Comparison of ENCODE assay signal across 14 mouse cellular contexts in genomic region chr7:143325051-143325450, GRCm38 (mm10).
A peak's percentile ranks its signal among the peaks of the same experiment; 100 is the strongest.
DNase-seq lines count a peak whose midpoint lies in the region; ATAC-seq and TF ChIP-seq lines count a peak whose summit lies in the region.
"Had no signal": no experiment of that assay in that cellular context is flagged by ENCODE, and none has a peak within 500 bp of the region (broad histone marks: within the 10 kb centered on the region; RNA-seq: fewer than 3 reads in every experiment).

No protein-coding gene starts in this region.

- no peak overlapping the region for H3K9ac ChIP-seq in limb, embryonic 11.5 days (ENCODE audit: low read length)

- TF ChIP-seq CTCF in E14TG2a.4 (conservative IDR thresholded peaks at IDR 0.05; ENCODE audit: low read length) = no peak

- no peak overlapping the region for H3K4me2 ChIP-seq in limb, embryonic 11.5 days (ENCODE audit: low read depth, severe bottlenecking)

- peak overlapping the region; percentile 67 for H3K27ac ChIP-seq in limb, embryonic 11.5 days (replicated peaks; ENCODE audit: low read depth, low read length)

- no peak for ATAC-seq in limb, embryonic 11.5 days (ENCODE audit: insufficient number of reproducible peaks, low FRiP score, low TSS enrichment, low read depth)
- ATAC-seq in CD4-positive, CD25-positive, alpha-beta regulatory T cell, adult 4 months = no peak
- ATAC-seq: inflammation-experienced regulatory T-cells, adult 6 months; Patski had no signal

- DNase-seq in embryo, embryonic 10 days (ENCODE audit: low spot score) = peak; percentile 47
- DNase-seq in embryo, embryonic 9.5 days (ENCODE audit: extremely low spot score) = no peak
- peak; percentile 8 to 20 for DNase-seq in layer of hippocampus, adult 18-20 months (ENCODE audit: low spot score in 2 of 2)
- no peak for DNase-seq in layer of hippocampus, postnatal 25 days (ENCODE audit: extremely low spot score in 1 of 2, low spot score in 1 of 2)
- no peak for DNase-seq in limb, embryonic 11.5 days (ENCODE audit: low spot score)
- no peak for DNase-seq in gastrocnemius, adult 8-10 months (ENCODE audit: low spot score in 2 of 2)
- DNase-seq: liver; lung, adult 2 months; right cerebral cortex, postnatal 4 days; thymus, postnatal 14 days had no signal

- peaks cover 18% of the 10 kb centered on the region; the same call in 1 of the 2 replicates for H3K9me3 ChIP-seq in E14TG2a.4 (ENCODE audit: low read length)
- no peaks in the 10 kb centered on the region for H3K9me3 ChIP-seq in limb, embryonic 11.5 days (ENCODE audit: control insufficient read depth, low read length)

- 76% methylated on average over 16 of the region's 16 CpGs for WGBS in limb, embryonic 11.5 days

- peaks cover 98% of the 10 kb centered on the region for H3K27me3 ChIP-seq in E14TG2a.4 (ENCODE audit: insufficient read depth, low read length)
- H3K27me3 ChIP-seq in limb, embryonic 11.5 days (ENCODE audit: control insufficient read depth, insufficient read depth, low read length) = no peaks in the 10 kb centered on the region
- H3K27me3 ChIP-seq: Patski had no signal

- peak overlapping the region; percentile 60 for H3K4me3 ChIP-seq in E14TG2a.4 (replicated peaks; ENCODE audit: low read length)
- H3K4me3 ChIP-seq in limb, embryonic 11.5 days (ENCODE audit: low read depth, low read length) = no peak overlapping the region

- H3K36me3 ChIP-seq in E14TG2a.4 (ENCODE audit: insufficient read depth, low read length) = no peaks in the 10 kb centered on the region
- H3K36me3 ChIP-seq in limb, embryonic 11.5 days (ENCODE audit: control insufficient read depth, insufficient read depth, low read length) = no peaks in the 10 kb centered on the region

- H3K4me1 ChIP-seq in E14TG2a.4 (replicated peaks; ENCODE audit: low read depth, low read length) = no peaks in the 10 kb centered on the region
- peaks cover 13% of the 10 kb centered on the region; the same call in 1 of the 2 replicates for H3K4me1 ChIP-seq in limb, embryonic 11.5 days (ENCODE audit: control insufficient read depth, insufficient read depth, low read length)

Comparison
In these comparisons a context has a peak if more than half of its experiments do, and no peak if none do; other contexts are left out.
1. DNase-seq: peak in embryo, embryonic 10 days (single experiment) and layer of hippocampus, adult 18-20 months (2 of 2); none in embryo, embryonic 9.5 days (single experiment), layer of hippocampus, postnatal 25 days (0 of 2), limb, embryonic 11.5 days (single experiment) and gastrocnemius, adult 8-10 months (0 of 2).